Mouse (Mus musculus) embryonic fibroblast, embryonic 13.5 days (primary cell): ENCODE measurements around the gene Pde8b.

Experiments
- CTCF ChIP-seq: IDR thresholded peaks from 2 replicates; pipeline ENCODE4 v1.5.1; 2011; ENCODE audit warnings: mild to moderate bottlenecking, control low read depth, low read length, moderate library complexity, borderline replicate concordance; ENCODE audit not compliant: insufficient read depth
- POLR2A ChIP-seq: IDR thresholded peaks from 2 replicates; pipeline ENCODE4 v1.6.1; 2011; ENCODE audit warnings: low read depth, mild to moderate bottlenecking, control low read depth, low read length, moderate library complexity

DNA sequence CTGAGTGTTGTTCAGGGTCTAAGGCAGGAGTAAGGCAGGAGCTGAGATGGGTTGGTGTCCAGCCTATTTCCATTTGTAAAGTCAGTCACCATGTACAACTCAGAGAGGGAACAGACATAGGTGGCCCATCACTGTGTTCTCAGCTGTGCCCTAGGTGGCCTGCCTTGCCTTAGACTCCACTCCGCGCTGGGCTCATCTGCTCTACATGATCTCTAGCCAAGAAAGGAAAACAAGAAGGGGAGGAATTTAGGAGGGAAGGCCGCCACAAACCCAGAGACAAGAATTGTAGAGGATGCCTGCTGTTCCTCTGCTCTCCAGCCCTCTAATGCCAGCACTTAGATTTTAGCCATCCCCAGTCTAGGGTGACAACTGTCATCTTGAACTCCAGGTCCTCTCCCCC lies 197.7 kb downstream of the Pde8b start:
- TF ChIP-seq POLR2A: no peak
- no peak for TF ChIP-seq CTCF
